Mouse (Mus musculus) A20 (cell line): Measurements from ENCODE around the gene Aebp1.

Experiments used
- DNase-seq: peaks from one replicate; pipeline ENCODE4 v3.0.0-alpha.2; 2011; ENCODE audit warnings: low read depth, low spot score

Aebp1 gene

GRCm38 (mm10) chr11:5920323-5920960, 58.7 kb downstream of the Aebp1 start:
- DNase-seq: no peak
